Mouse (Mus musculus): Measurements from ENCODE around the gene Gm10142.
"Not testable (repeated sequence)": the region's sequence is repeated elsewhere in the genome, so short reads cannot be mapped to it uniquely, and the experiment has no call there.

DNA sequence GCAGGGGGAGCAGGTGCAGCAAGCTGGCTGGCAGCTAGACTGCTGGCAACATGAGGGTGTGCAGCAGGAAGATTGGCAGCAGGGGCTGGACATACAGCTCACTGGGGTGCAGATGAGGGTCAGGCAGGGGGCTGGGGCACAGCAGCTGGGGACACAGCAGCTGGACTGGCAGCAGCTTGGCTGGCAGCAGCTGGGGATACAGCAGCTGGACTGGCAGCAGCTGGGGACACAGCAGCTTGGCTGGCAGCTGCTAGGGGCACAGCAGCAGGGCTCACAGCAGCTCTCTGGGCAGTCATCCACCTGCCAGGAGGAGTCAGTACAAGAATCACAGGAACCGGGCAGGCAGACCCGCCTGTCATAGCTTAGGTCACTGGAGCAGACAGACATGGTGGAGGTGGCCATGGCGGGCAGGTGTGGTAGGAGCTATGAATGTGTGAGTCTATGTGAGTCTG, 25.2 kb upstream of the Gm10142 start, which contains the start of gene Gm19402:
- TF ChIP-seq GATA1 (IDR thresholded peaks at IDR 0.05; ENCODE audit: borderline replicate concordance, low read length); FLI1 (IDR thresholded peaks at IDR 0.05; ENCODE audit: low read length): not testable (repeated sequence)
